Mouse (Mus musculus) gastrocnemius, adult 8-10 months (tissue): ENCODE measurements around the gene Peli1. TPM values are rescaled to one million over a fixed set of nuclear protein-coding genes. Genes with fewer than 3 reads are reported as not detected.

Experiments used
- DNase-seq, 2 experiments: peaks; one replicate each; pipeline ENCODE4 v3.0.0; 2022; ENCODE audit warnings: low spot score in 2 of 2
- total RNA-seq, 4 experiments: library from RNA; stranded (reverse); gene quantifications; 2 replicates each; pipeline ENCODE4 v1.2.4; 2022

Gene Peli1
- total RNA-seq, 4 experiments from 2014 or later = 10.1 to 12.5 (median 10.9) TPM

- DNase-seq = no peak
Measured at GRCm38 (mm10) chr11:21092621-21093020, 1.5 kb downstream of the Peli1 start.

DNA sequence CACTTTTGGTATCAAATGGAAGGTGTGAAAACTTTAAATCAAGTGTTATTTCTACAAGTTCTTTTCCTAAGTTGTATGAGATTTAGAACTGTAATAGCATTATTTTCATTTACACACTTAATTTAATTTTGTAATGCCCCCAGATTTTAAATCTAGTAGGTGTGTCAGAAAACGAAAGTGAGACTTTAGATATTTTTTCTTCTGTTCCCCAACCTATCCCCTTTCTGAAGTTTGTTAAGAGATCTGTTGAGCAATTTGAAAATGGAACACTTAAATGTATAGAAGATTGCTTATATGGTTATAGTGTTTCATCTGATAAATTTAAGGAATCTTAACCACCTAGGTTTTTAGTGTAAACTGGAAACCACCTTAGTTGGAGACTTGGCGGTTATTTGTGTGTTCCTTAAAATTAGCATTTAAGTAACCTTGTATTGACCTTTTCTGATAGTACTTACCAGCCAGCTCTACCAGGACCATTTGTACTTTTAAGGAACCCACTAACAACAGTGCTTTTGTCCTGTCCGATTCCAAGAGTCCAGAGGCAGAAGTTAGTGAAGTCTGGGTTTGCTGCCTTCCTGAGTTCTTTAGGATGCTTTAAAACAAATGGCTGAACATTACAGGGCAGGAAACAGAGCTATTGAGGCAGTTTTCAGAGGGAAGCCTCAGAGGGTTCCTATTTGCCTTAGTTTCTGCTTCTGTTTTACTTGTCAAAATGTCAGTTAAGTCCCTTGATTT lies 2.2 kb downstream of the Peli1 start:
- no peak for DNase-seq

- DNase-seq = no peak
Measured at GRCm38 (mm10) chr11:21096590-21096989, 5.5 kb downstream of the Peli1 start.

DNA sequence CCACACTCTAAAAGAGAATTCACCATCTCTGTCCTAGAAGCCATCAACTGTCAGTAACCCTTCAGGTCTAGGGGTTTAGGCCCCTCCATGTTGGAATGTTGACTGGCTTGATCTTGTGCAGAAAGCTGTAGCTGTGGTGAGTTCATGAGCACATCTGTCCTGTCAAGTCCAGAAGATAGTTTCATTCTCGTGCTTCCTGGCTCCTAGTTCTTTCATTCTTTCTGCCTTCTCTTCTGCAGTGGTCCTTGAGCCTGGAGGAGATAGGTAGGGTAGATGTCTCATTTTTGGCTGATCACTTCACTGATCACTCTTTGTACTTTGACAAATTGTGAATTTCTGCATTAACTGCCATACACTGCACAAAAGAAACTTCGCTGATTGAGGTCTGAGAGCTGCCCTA lies 7.4 kb downstream of the Peli1 start:
- DNase-seq = no peak

DNA sequence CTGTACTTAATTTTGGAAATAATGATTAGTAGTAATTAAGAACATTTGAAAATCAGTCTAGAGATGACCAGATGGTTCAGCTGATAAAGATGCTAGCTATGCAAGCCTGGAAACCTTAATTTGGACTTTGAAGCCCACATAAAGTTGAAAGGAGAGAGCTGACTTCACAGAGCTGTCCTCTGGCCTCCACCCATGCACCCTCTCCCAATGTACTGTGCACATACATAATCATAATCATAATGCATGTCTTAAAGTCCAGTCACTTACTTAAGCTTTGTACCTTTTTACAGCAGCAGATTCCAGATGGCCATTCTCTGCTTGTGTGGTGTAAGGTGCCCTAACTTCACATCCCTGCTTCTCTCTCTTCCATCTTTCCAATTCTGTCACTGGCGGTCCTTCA lies 9.6 kb downstream of the Peli1 start:
- no peak for DNase-seq

GRCm38 (mm10) chr11:21101286-21101685 lies 10.2 kb downstream of the Peli1 start:
- no peak for DNase-seq

- DNase-seq = no peak
Measured at GRCm38 (mm10) chr11:21102273-21103005, 11.3 kb downstream of the Peli1 start.

DNA sequence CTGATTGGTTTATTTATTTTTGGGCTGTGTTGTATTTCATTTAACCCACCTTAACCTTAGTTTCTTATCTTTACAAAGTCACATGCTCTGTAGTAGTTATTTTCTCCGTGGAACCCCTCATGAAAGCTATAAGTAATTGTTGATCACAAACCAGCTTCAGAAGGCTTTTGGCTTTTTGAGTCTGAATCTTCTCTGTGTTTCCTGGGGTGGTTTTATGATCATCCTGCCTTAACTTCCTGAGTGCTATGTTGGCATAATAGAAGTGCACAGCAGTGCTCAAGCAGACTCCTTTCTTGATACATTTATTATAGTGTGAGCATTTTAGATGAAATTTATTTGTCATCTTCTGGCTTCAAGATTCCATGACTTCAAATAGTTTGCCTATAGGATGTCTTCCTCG lies 12.1 kb downstream of the Peli1 start:
- DNase-seq = no peak

GRCm38 (mm10) chr11:21105393-21105792 lies 14.3 kb downstream of the Peli1 start:
- no peak for DNase-seq

- DNase-seq = no peak
Measured at GRCm38 (mm10) chr11:21107120-21107519, 16.0 kb downstream of the Peli1 start.

- no peak for DNase-seq
Measured at GRCm38 (mm10) chr11:21109279-21109678, 18.2 kb downstream of the Peli1 start.

GRCm38 (mm10) chr11:21114516-21114915 lies 23.4 kb downstream of the Peli1 start:
- no peak for DNase-seq

- DNase-seq = no peak
Measured at GRCm38 (mm10) chr11:21115804-21116203, 24.7 kb downstream of the Peli1 start.

- no peak for DNase-seq
Measured at GRCm38 (mm10) chr11:21116623-21117295, 25.7 kb downstream of the Peli1 start.

GRCm38 (mm10) chr11:21121737-21122136 lies 30.6 kb downstream of the Peli1 start:
- DNase-seq = no peak

- no peak for DNase-seq
Measured at GRCm38 (mm10) chr11:21122399-21122798, 31.3 kb downstream of the Peli1 start.

DNA sequence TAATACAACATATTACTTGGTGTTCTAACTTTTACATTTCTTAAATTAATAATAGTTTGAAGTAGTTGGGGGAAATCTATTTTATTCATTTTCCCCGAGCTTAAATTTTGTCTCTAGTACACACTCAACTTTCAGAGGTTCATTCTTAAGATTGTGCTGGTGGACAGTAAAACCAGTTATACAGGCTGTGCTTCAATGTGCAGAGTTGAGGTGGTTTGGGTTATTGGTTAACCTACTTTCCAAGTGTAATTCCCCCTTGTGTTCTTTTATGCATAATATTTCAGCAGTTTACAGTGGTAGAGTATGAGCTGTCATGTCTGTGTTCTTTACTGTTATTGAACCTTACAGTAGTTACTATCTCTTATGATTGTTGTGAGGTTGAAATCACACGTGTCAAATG lies 40.6 kb downstream of the Peli1 start:
- no peak for DNase-seq

DNA sequence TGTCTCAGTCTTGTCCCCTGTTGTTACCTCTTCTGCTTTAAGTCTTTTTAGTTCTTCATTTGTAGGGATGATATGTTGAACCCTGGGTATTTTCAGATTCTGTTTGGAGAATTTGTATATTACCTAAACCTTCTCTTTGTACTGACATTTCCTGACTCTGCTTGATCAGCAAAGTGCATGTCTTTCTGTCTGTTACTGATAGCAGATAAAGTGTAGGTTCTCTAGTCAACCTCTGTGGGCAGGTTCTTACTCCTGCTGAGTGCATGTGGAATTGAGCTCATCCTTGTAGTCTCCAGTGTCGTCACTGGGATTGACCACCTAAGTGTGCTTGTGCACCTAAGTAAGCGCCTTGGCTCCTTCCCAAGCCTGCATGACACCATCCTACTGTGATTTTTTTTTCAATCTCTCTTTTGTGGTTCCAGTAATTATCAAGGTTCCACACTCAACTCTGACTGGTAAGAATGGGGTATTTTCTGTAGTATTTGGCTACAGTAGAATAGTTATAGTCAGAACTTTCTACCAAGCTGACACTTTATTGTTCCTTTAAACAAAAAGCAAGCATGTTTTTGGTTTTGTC lies 43.9 kb downstream of the Peli1 start:
- no peak for DNase-seq

DNA sequence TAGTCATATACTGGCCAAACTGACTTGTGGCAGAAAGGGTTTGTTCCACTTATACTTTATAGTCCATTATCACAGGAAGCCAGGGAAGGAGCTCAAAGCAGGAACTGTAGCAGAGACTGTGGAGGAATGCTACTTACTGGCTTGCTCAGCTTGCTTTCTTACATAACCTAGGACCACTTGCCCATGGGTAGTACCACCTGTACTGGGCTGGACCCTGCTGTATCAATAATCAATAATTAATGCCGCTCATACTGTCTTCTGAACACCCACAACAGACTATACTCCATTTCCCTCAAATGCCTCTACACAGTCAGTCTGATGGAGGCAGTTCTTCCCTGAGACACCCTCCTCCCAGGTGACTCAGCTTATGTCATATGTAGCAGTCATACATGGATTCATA lies 48.4 kb downstream of the Peli1 start:
- no peak for DNase-seq

- no peak for DNase-seq
Measured at GRCm38 (mm10) chr11:21141242-21141641, 50.2 kb downstream of the Peli1 start.

- no peak for DNase-seq
Measured at GRCm38 (mm10) chr11:21141755-21142154, 50.7 kb downstream of the Peli1 start.

GRCm38 (mm10) chr11:21149476-21149875 lies 58.4 kb downstream of the Peli1 start:
- no peak for DNase-seq
